Mouse (Mus musculus) heart, adult 2 months (tissue): Measurements from ENCODE around the gene Habp4. TPM values are rescaled to one million over a fixed set of nuclear protein-coding genes. Genes with fewer than 3 reads are reported as not detected.

Experiments used
- DNase-seq, 2 experiments: peaks; one replicate each; pipeline ENCODE4 v3.0.0; 2021
- H3K27ac ChIP-seq: fragments of 200-600 bp; 2 replicates; pipeline ENCODE4 v1.8.1; 2022
- H3K27me3 ChIP-seq: fragments of 200-500 bp; 2 replicates; pipeline ENCODE4 v1.6.1; 2012; ENCODE audit warnings: mild to moderate bottlenecking, low read length, inconsistent platforms, mixed read lengths; ENCODE audit not compliant: control insufficient read depth, insufficient read depth
- H3K36me3 ChIP-seq: fragments of 200-500 bp; 2 replicates; pipeline ENCODE4 v1.6.1; 2012; ENCODE audit warnings: low read length, inconsistent platforms; ENCODE audit not compliant: control insufficient read depth, insufficient read depth
- H3K4me1 ChIP-seq: fragments of 200-500 bp; 2 replicates; pipeline ENCODE4 v1.6.1; 2011; ENCODE audit warnings: low read length; ENCODE audit not compliant: control insufficient read depth, insufficient read depth
- H3K4me3 ChIP-seq: fragments of 200-600 bp; 2 replicates; pipeline ENCODE4 v1.8.1; 2022
- H3K79me2 ChIP-seq: fragments of 200-500 bp; replicated peaks from 2 replicates; pipeline ENCODE4 v1.6.1; 2012; ENCODE audit warnings: mild to moderate bottlenecking, inconsistent platforms, low read length, moderate library complexity, mixed read lengths; ENCODE audit not compliant: control insufficient read depth, insufficient read depth
- H3K9ac ChIP-seq: fragments of 200-500 bp; 2 replicates; pipeline ENCODE4 v1.6.1; 2012; ENCODE audit warnings: low read depth, mild to moderate bottlenecking, control low read depth, inconsistent platforms, low read length, mixed read lengths
- CTCF ChIP-seq: fragments of 200-600 bp; IDR thresholded peaks from 2 replicates; pipeline ENCODE4 v1.8.1; 2022; ENCODE audit warnings: antibody characterized with exemption, mild to moderate bottlenecking, moderate library complexity
- EP300 ChIP-seq: fragments of 200-500 bp; IDR thresholded peaks from 2 replicates; pipeline ENCODE4 v1.6.1; 2011; ENCODE audit warnings: low read depth, low read length, control low read depth; ENCODE audit not compliant: insufficient read depth
- POLR2A ChIP-seq: fragments of 200-500 bp; IDR thresholded peaks from 2 replicates; pipeline ENCODE4 v1.6.1; 2011; ENCODE audit warnings: mild to moderate bottlenecking, low read depth, low read length, control low read depth; ENCODE audit not compliant: insufficient read depth
- WGBS: fragments of 180-500 bp; shearing (Covaris S2); methylation state at CpG from one replicate; pipeline ENCODE4 v1.1.7; 2018; 5-methylcytosine and 5-hydroxymethylcytosine counted together
- intact Hi-C: fragments of 180-260 bp; cut with DNase I; formaldehyde crosslinking; loops from one replicate; pipeline ENCODE4 v1.15.1; 2025
- long read RNA-seq: library from polyadenylated mRNA; stranded (forward); transcript quantifications from one replicate; pipeline ENCODE4 v2.0.0, GENCODE M21; 2021
- polyA plus RNA-seq: library from polyadenylated mRNA; depleted of rRNA; stranded (reverse); fragments of >200 nt; gene quantifications from 2 replicates; pipeline ENCODE4 v1.2.3, GENCODE M21; 2012; rRNA removed
- total RNA-seq, 2 experiments: library from RNA; stranded (reverse); gene quantifications; 2 replicates each; pipeline ENCODE4 v1.2.3; 2021

The Habp4 gene
- total RNA-seq (10 to 100 TPM; 47.7 to 48.2 TPM), polyA plus RNA-seq (29.3 and 37.6 TPM in 2 replicates)
- long read RNA-seq, transcript Habp4-201 (8 exons, 2,564 nt) = major isoform, 165 of 168 reads
- long read RNA-seq, partial matches to known transcripts = 0 of 168 reads
- long read RNA-seq, other reads (novel, unspliced or antisense) = 2 of 168 reads

DNA sequence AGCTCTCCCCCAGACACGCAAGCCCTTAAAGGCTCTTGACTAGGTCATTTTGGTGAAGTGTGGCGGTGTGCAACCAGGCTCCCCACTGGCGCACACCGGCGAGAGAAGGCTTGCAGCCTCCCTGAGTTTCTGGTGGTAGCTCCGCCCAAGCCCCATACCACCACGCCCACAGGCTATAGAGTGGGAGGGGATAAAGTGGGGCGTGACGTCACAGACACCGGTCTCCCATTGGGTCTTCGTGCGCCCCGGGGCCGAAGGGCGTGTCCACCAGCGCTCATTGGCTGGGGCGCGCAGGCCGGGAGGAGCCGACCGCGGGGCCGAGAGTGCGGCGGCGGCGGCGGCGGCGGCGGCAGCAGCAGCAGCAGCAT, at the start of gene Habp4:
Gene Habp4 (plus strand): TSS at position 277 of the 368 bp plus-strand sequence.
- H3K9ac ChIP-seq = peak within 1 kb of the TSS; percentile 98
- H3K27ac ChIP-seq = peak within 1 kb of the TSS; percentile 78
- peaks cover 1% of the 10 kb centered on the region for H3K4me1 ChIP-seq
- WGBS = under 1% methylated on average over 31 of the region's 31 CpGs
- intact Hi-C loops = loop anchor here (1.0 to 10.0 kb wide), 4 partner anchors 8 to 597 kb away; partner anchors contain the start of genes Cdk20 and Zfp367
- peak within 1 kb of the TSS; percentile 86 for H3K4me3 ChIP-seq
- no peaks in the 10 kb centered on the region for H3K79me2 ChIP-seq
- TF ChIP-seq EP300 (0 out of 2 replicates have a peak, but pooled peaks have one; percentile 47), POLR2A (peak; percentile 81), CTCF (no peak)
- no peaks in the 10 kb centered on the region for H3K27me3 ChIP-seq
- H3K36me3 ChIP-seq = no peaks in the 10 kb centered on the region
- DNase-seq = peak; percentile 97 to 98

DNA sequence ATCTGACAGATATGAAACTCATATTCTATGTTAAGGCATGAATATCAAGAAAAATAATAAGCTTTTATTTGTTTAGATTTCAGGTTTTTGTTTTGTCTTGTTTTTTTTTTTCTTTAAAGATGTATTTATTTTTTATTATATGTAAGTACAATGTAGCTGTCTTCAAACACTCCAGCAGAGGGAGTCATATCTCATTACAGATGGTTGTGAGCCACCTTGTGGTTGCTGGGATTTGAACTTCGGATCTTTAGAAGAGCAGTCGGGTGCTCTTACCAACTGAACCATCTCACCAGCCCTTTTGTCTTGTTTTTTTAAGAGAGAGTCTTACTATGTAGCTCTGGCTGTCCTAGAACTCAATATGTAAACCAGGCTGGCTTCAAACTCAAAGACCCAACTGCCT, 44.2 kb upstream of the Habp4 start:
- H3K4me3 ChIP-seq = no peak overlapping the region
- intact Hi-C loops = no loop called here
- H3K27ac ChIP-seq = no peak overlapping the region
- no peaks in the 10 kb centered on the region for H3K36me3 ChIP-seq
- no peaks in the 10 kb centered on the region for H3K4me1 ChIP-seq
- H3K79me2 ChIP-seq = no peaks in the 10 kb centered on the region
- WGBS = 65% methylated on average over 2 of the region's 2 CpGs
- H3K9ac ChIP-seq = no peak overlapping the region
- no peak for DNase-seq
- H3K27me3 ChIP-seq = no peaks in the 10 kb centered on the region
- TF ChIP-seq POLR2A = no peak
- peak; percentile 53 for TF ChIP-seq CTCF

DNA sequence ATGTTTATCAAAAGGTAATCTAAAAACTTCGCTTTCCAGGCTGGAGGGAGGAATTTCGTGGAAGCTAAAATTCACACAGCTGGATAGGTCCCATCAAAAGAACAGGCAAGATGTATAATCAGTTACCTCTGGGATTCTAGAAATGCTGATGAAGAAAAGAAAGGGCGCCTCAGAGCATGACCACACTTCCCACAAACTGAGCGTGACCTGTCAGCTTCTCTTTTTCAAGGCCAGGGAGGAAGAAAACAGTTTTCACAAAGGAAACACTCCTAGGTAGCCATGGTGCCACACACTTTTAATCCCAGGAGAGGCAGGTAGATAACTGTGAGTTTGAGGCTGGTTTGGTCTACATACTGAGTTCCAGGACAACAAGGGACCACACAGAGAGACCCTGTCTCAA, 40.9 kb upstream of the Habp4 start:
- Histone ChIP-seq H3K9ac (no peak overlapping the region), H3K4me1 (no peaks in the 10 kb centered on the region), H3K36me3 (no peaks in the 10 kb centered on the region), H3K27me3 (no peaks in the 10 kb centered on the region), H3K79me2 (no peaks in the 10 kb centered on the region), H3K4me3 (no peak overlapping the region), H3K27ac (no peak overlapping the region)
- DNase-seq = no peak
- TF ChIP-seq EP300 (no peak), POLR2A (no peak), CTCF (no peak)
- WGBS = 83% methylated on average over 4 of the region's 4 CpGs
- intact Hi-C loops = no loop called here

DNA sequence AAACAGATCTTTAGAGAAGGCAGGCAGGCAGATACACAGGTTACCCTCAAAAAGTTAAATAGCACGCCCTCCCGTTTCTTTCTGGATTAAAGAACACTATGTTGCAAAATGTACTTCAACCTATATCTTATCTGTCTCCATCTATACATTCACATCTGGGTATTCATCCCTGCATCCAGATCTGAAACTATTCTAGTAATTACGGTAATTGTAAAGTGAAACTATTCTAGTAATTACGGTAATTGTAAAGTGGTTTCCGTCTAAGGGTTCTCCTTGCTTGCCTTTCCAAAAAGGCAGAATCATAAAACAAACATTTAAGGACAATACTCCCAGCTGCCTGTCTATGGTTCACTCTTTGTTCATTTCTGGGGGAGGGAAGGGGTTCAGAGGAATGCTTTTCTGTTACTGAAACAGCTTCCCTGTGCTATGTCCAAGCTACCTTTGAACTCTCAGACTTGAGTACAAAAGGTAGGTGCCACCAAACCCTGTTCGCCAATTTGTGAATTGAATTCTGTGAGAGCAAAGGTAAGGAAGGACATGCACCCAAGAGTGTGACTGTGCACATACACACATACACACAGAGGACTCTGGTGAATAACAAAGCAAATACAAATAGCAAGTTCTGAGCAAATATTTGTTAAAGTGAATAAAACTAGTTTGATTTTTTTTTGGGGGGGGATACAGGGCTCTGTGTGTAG, 38.0 kb upstream of the Habp4 start:
- intact Hi-C loops = no loop called here
- TF ChIP-seq POLR2A (no peak), EP300 (no peak), CTCF (no peak)
- no peak for DNase-seq
- no peak overlapping the region for H3K27ac ChIP-seq
- H3K36me3 ChIP-seq = no peaks in the 10 kb centered on the region
- no peaks in the 10 kb centered on the region for H3K27me3 ChIP-seq
- H3K79me2 ChIP-seq = no peaks in the 10 kb centered on the region
- H3K4me1 ChIP-seq = no peaks in the 10 kb centered on the region
- WGBS = 51% methylated on average over 6 of the region's 6 CpGs
- no peak overlapping the region for H3K9ac ChIP-seq
- H3K4me3 ChIP-seq = no peak overlapping the region

DNA sequence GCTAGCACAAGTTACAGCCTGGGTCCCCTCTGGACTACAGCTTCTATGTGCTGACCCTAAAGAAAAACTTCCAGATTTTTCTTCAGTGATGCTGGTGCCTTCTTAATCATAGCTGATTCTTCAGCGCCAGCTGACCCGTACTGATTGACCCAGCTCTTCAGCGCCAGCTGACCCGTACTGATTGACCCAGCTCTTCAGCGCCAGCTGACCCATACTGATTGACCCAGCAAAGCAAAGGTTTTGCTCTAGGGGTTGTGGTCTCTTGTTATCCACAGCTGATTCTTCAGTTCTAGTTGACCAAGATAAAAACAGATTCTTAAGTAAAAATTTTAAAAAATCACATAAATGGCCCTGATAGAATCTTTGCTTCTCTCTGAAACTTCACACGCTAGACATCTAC, 36.7 kb upstream of the Habp4 start:
- Histone ChIP-seq H3K27ac (no peak overlapping the region), H3K4me3 (no peak overlapping the region), H3K79me2 (no peaks in the 10 kb centered on the region), H3K36me3 (no peaks in the 10 kb centered on the region), H3K9ac (no peak overlapping the region), H3K27me3 (no peaks in the 10 kb centered on the region), H3K4me1 (peaks cover 1% of the 10 kb centered on the region; the same call in 1 of the 2 replicates)
- TF ChIP-seq CTCF (no peak), EP300 (no peak), POLR2A (no peak)
- WGBS = 97% methylated on average over 6 of the region's 6 CpGs
- no peak for DNase-seq
- intact Hi-C loops = no loop called here

DNA sequence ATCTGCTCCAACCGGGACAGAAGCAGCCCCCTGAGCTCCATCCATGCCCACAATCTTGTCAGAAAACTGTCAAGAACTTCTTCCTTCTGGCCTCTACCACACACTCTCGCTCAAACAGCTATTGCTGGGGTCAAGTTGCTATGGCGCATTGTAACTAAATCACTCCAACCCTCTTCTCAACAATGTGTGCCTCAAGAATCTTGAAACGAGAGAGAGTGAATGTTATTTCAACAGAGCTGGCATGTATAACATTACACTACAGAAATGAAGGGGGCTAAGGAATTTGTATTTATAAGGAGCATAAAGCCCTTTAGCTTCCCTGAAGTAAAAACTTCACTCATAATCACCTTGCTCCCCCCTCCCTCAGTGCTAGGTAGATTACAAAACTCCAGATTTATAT, 35.3 kb upstream of the Habp4 start:
- H3K27me3 ChIP-seq = no peaks in the 10 kb centered on the region
- TF ChIP-seq EP300 = no peak
- TF ChIP-seq POLR2A = no peak
- TF ChIP-seq CTCF = no peak
- no peak overlapping the region for H3K9ac ChIP-seq
- H3K4me1 ChIP-seq = peaks cover 2% of the 10 kb centered on the region; the same call in 1 of the 2 replicates
- no peak overlapping the region for H3K27ac ChIP-seq
- no peak overlapping the region for H3K4me3 ChIP-seq
- intact Hi-C loops = no loop called here
- H3K79me2 ChIP-seq = no peaks in the 10 kb centered on the region
- no peak for DNase-seq
- no peaks in the 10 kb centered on the region for H3K36me3 ChIP-seq
- WGBS = 91% methylated on average over 4 of the region's 4 CpGs
